Mouse (Mus musculus) forebrain, embryonic 13.5 days (tissue): ENCODE data around the gene Adamts13. TPM values are rescaled to one million over a fixed set of nuclear protein-coding genes. Genes with fewer than 3 reads are reported as not detected.

Experiments
- ATAC-seq: fragments of 200-750 bp; cut with Nextera tagmentation; 2 replicates; pipeline ENCODE4 v1.8.0; 2017
- H3K27ac ChIP-seq: fragments of 300-500 bp; sonication (generic); 2 replicates; pipeline ENCODE4 v1.5.1; 2015; ENCODE audit warnings: inconsistent platforms, mild to moderate bottlenecking, moderate library complexity
- H3K27me3 ChIP-seq: fragments of 300-500 bp; sonication (generic); 2 replicates; pipeline ENCODE4 v1.6.1; 2015; ENCODE audit warnings: mild to moderate bottlenecking, inconsistent platforms
- H3K36me3 ChIP-seq: fragments of 300-500 bp; sonication (generic); 2 replicates; pipeline ENCODE4 v1.6.1; 2015; ENCODE audit warnings: mild to moderate bottlenecking, inconsistent platforms; ENCODE audit not compliant: poor library complexity, severe bottlenecking
- H3K4me1 ChIP-seq: fragments of 300-500 bp; sonication (generic); 2 replicates; pipeline ENCODE4 v1.6.1; 2015; ENCODE audit warnings: inconsistent platforms
- H3K4me2 ChIP-seq: fragments of 300-500 bp; sonication (generic); 2 replicates; pipeline ENCODE4 v1.6.1; 2015; ENCODE audit warnings: inconsistent platforms, mild to moderate bottlenecking, moderate library complexity
- H3K4me3 ChIP-seq: fragments of 300-500 bp; sonication (generic); 2 replicates; pipeline ENCODE4 v1.5.1; 2015; ENCODE audit warnings: mild to moderate bottlenecking, inconsistent platforms
- H3K9ac ChIP-seq: fragments of 300-500 bp; sonication (generic); 2 replicates; pipeline ENCODE4 v1.6.1; 2015; ENCODE audit warnings: mild to moderate bottlenecking, inconsistent platforms
- H3K9me3 ChIP-seq: fragments of 300-500 bp; sonication (generic); replicated peaks from 2 replicates; pipeline ENCODE4 v1.6.1; 2016; ENCODE audit warnings: inconsistent platforms
- WGBS: fragments of 180-500 bp; shearing (Covaris S2); methylation state at CpG from one replicate; pipeline ENCODE4 v1.1.7; 2015; 5-methylcytosine and 5-hydroxymethylcytosine counted together
- polyA plus RNA-seq: library from polyadenylated mRNA; unstranded; fragments of >200 nt; fragmentation: Nextera tagmentation; extraction: Ambion mirVana; gene quantifications from 2 replicates; pipeline ENCODE4 v1.2.1, GENCODE M21; 2015

The Adamts13 gene
- polyA plus RNA-seq, 1 experiment from 2014 or later: not detected

DNA sequence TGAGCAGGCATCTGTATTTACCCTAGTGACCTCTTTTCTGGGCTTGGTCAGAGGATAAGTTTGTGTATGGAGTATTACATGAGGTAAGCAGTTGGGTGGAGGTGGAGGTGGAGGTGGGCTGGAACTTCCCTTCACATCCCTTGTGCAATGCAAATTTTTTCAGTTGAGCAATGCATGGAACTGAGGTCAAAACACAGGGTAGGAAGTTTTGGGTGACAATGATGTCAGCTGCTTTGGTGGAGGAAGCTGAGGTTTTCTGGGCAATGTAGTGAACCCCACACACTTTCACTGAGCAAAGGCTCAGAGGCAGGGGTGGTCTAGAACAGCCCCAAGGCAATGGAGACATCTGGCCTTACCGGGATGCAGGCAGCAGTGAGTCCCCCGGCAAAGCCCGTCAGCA is 52.3 kb downstream of the Adamts13 start:
- WGBS: 89% methylated on average over 3 of the region's 3 CpGs
- ATAC-seq: no peak
- H3K4me2 ChIP-seq: no peak overlapping the region
- no peak overlapping the region for H3K9ac ChIP-seq
- H3K9me3 ChIP-seq: no peaks in the 10 kb centered on the region
- H3K36me3 ChIP-seq: 0 out of 2 replicates have a peak, but pooled peaks cover 9% of the 10 kb centered on the region
- H3K27ac ChIP-seq: no peak overlapping the region
- no peak overlapping the region for H3K4me3 ChIP-seq
- H3K27me3 ChIP-seq: peaks cover 20% of the 10 kb centered on the region
- H3K4me1 ChIP-seq: peaks cover 16% of the 10 kb centered on the region

DNA sequence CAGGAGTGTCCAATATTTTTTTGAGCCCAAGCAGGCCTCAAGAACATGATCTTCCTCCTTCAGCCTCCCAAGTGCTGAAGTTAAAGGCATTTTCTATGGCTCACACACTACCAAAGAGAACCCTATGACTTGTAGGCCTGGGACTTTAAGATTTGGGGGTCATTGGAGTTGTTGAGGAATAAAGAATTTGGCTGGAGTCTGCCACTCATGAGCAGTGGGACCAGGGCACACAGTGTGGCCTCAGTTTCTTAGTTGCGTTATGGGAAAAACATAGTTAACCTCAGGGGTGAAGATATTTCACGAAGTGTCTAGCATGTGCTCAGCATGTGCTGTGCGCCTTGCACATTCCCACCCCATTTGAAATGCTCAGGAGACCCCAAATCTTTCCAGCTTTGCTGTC is 53.1 kb downstream of the Adamts13 start:
- 98% methylated on average over 3 of the region's 3 CpGs for WGBS

DNA sequence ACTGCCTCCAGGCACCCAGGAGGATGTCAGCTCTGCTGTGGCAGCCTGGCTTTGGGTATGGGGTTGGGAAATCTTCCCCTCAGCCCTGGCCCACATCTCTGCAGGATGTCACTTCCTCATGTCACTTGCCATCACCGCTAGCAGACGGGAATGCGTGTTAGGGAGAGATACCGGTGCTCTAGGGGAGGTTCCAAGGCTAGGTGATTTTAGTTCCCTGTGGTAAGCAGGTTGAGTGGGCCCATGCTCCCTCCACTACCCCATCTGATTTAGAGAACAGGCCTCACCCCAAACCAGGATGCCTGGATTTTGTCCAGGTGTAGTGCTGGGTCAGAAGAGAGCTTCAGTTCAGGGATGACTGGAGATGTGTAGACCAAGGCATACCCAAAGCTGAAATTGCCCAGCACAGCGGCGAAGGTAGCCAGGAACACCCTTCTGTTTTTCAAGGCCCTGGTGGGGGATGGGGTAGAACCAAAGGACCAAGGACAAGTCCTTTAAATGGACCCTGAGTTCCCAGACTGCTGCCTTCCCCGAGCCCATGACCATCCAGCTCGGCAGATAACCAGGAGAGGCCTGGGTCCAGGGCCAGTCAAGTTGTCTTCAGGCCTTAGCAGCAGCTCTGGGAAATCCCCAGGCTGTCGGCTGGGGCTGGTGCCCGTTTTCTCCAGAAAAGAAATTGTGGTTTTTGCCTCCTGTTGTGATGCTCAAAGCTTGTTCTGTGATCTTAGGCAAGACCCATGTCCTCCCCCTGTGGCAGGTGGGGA is 53.8 kb downstream of the Adamts13 start:
- H3K4me3 ChIP-seq: peak overlapping the region; percentile 37
- ATAC-seq: no peak
- no peaks in the 10 kb centered on the region for H3K9me3 ChIP-seq
- H3K9ac ChIP-seq: peak overlapping the region; percentile 55
- H3K27me3 ChIP-seq: peaks cover 22% of the 10 kb centered on the region
- H3K4me1 ChIP-seq: peaks cover 16% of the 10 kb centered on the region
- H3K36me3 ChIP-seq: 0 out of 2 replicates have a peak, but pooled peaks cover under 1% of the 10 kb centered on the region
- H3K4me2 ChIP-seq: peak overlapping the region; percentile 67
- 69% methylated on average over 10 of the region's 10 CpGs for WGBS
- H3K27ac ChIP-seq: no peak overlapping the region

More for the DNA sequence above, 53.1 kb downstream of the Adamts13 start:
- Histone ChIP-seq H3K4me1 (peaks cover 16% of the 10 kb centered on the region), H3K9ac (no peak overlapping the region), H3K27me3 (peaks cover 22% of the 10 kb centered on the region), H3K27ac (no peak overlapping the region), H3K36me3 (0 out of 2 replicates have a peak, but pooled peaks cover 8% of the 10 kb centered on the region), H3K9me3 (no peaks in the 10 kb centered on the region), H3K4me3 (no peak overlapping the region), H3K4me2 (no peak overlapping the region)
- ATAC-seq: no peak

DNA sequence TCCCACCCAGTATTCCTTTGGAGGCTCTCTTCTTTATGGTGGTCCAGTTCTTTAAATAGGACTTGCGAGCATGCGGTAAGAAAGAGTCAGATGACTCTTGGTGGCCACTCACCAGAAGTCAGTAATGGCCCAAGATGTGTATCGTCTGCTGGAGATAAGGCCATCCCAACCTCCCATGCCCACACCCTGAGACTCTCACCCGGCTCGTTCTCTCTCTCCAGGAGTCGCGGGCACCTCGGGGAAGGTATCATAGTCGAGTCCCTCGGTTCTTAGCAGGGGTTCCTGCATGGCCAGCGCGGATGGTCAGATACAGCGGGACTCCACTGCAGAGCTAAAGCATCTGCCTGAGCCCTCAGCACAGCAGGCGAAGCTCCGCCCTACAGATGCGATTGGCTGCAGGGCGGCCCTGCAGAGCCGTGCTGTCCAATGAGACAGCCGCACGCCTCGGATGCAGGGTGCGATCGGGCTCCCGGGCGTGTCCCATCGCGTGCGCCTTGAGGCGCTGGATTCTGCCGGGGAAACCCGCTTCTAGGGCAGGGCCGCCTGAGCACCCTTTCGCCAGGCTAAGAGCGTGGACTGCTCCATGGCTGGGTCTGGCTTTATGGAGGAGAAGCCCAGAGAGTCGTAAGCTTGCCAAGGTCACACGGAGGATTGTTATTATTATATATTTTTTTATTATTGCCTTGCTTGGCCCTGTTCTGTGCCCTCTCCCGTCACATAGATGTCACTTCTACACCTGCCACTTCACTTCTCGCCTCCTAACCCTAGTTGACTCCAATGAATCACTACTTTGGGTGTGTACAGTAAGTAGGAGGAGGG is 54.6 kb downstream of the Adamts13 start, which contains the start of gene Slc2a6:
Gene Slc2a6, minus strand, starts transcription at position 381 of the 819 bp plus-strand sequence.
- peak; percentile 99 for ATAC-seq
- Histone ChIP-seq H3K9me3 (no peaks in the 10 kb centered on the region), H3K4me1 (peaks cover 16% of the 10 kb centered on the region), H3K27ac (no peak within 1 kb of the TSS), H3K27me3 (peaks cover 22% of the 10 kb centered on the region), H3K36me3 (no peaks in the 10 kb centered on the region), H3K4me2 (peak within 1 kb of the TSS; percentile 67), H3K4me3 (peak within 1 kb of the TSS; percentile 37), H3K9ac (peak within 1 kb of the TSS; percentile 55)
- 2% methylated on average over 38 of the region's 38 CpGs for WGBS

DNA sequence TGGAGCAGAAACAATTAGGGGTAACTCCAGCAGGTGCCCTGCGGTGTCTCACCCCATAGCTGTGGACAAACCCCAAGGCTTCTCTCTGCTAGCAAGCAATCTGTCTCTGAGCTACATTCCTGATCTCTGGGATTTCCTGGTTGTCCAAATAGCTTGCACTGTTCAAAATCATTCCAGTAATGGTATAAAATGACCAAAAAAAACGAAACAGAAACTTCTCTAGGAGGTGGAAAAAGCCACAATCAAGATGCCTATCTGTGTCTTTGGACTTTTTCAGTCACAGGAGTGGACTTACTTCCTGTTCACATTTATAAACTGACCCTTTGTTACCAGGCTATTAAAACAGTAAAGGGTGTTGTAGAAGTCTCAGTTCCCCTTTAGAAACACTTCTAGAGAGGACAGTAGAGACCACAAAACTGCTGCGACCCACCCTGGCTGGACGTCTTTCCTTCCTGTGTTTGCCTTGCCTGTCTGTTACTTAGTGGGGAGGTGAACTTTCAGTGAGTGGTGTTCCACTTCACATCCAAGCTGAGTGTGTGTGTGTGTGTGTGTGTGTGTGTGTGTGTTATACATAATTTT is 55.3 kb downstream of the Adamts13 start:
- H3K9ac ChIP-seq: no peak overlapping the region
- peaks cover 22% of the 10 kb centered on the region for H3K27me3 ChIP-seq
- WGBS: 79% methylated on average over 4 of the region's 4 CpGs
- H3K4me1 ChIP-seq: peaks cover 16% of the 10 kb centered on the region
- H3K9me3 ChIP-seq: no peaks in the 10 kb centered on the region
- ATAC-seq: peak; percentile 5; the same call in 1 of the 2 replicates
- H3K4me2 ChIP-seq: peak overlapping the region; percentile 67
- no peak overlapping the region for H3K27ac ChIP-seq
- peak overlapping the region; percentile 37; the same call in 1 of the 2 replicates for H3K4me3 ChIP-seq
- H3K36me3 ChIP-seq: no peaks in the 10 kb centered on the region

DNA sequence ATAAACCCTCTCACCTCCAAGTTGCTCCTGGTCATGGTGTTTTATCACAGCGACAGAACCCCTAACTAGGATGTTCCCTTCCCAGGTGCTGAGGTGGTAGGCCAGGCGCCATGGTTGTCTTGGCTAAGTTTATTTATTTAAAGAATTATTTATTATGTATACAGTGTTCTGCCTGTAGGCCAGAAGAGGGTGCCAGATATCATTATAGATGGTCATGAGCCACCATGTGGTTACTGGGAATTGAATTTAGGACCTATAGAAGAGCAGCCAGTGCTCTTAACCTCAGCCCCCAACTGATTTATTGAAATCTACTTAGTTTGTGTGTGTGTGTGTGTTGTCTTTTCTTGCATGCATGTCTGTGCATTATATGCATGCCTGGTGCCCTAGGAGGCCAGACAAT is 59.1 kb downstream of the Adamts13 start:
- peaks cover 8% of the 10 kb centered on the region for H3K4me1 ChIP-seq
- 84% methylated on average over 2 of the region's 2 CpGs for WGBS
- no peak overlapping the region for H3K4me3 ChIP-seq
- ATAC-seq: no peak
- H3K27me3 ChIP-seq: peaks cover 16% of the 10 kb centered on the region
- H3K9me3 ChIP-seq: no peaks in the 10 kb centered on the region
- H3K36me3 ChIP-seq: no peaks in the 10 kb centered on the region
- no peak overlapping the region for H3K4me2 ChIP-seq
- no peak overlapping the region for H3K27ac ChIP-seq
- H3K9ac ChIP-seq: no peak overlapping the region

DNA sequence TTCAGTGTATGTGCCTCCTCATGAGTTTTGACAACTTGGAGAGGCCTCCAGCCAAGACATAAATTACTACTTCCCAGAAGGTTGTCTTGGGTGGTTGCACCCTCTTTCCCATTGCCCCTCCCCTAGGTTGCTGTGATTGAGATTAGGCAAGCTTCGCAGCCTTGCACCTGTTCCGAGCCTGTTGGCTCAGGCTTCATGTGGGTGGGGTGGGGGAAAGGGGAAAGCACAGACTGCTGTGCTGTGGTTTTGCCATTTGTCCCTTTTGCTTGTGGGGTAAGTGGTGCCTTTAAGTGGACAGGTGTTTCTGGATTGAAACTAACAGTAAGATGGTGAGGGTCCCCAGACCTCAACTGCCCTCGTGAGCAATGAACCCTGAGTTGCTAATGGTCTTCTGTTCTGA is 62.8 kb downstream of the Adamts13 start:
- 83% methylated on average over 3 of the region's 3 CpGs for WGBS
- ATAC-seq: no peak
- no peak overlapping the region for H3K27ac ChIP-seq

DNA sequence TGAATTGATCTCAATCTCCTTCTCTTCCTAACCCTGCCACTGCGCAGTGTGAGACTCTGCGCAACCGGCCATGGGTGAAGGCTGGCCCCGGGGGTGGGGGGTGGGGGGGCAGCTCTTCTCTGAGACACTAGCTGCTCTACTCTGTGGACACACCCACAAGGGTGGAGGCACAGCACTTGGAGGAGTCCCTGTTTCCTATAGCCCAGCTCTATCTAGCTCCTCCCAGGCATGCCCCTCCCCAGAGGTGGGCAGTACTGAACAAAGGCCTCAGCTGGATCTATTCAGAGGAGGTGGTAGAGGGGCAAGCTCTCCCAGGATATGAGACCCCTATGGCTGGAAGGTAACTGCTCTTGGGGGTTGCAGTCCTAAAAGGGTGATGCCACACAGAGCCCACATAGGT is 63.8 kb downstream of the Adamts13 start:
- Histone ChIP-seq H3K9ac (no peak overlapping the region), H3K27me3 (no peaks in the 10 kb centered on the region), H3K36me3 (no peaks in the 10 kb centered on the region), H3K9me3 (no peaks in the 10 kb centered on the region), H3K4me2 (no peak overlapping the region), H3K27ac (no peak overlapping the region), H3K4me1 (no peaks in the 10 kb centered on the region), H3K4me3 (no peak overlapping the region)
- ATAC-seq: no peak
- WGBS: 76% methylated on average over 4 of the region's 4 CpGs

More for the DNA sequence above, 62.8 kb downstream of the Adamts13 start:
- Histone ChIP-seq H3K27me3 (no peaks in the 10 kb centered on the region), H3K36me3 (no peaks in the 10 kb centered on the region), H3K4me1 (no peaks in the 10 kb centered on the region), H3K9me3 (no peaks in the 10 kb centered on the region), H3K4me3 (no peak overlapping the region), H3K9ac (no peak overlapping the region), H3K4me2 (no peak overlapping the region)

DNA sequence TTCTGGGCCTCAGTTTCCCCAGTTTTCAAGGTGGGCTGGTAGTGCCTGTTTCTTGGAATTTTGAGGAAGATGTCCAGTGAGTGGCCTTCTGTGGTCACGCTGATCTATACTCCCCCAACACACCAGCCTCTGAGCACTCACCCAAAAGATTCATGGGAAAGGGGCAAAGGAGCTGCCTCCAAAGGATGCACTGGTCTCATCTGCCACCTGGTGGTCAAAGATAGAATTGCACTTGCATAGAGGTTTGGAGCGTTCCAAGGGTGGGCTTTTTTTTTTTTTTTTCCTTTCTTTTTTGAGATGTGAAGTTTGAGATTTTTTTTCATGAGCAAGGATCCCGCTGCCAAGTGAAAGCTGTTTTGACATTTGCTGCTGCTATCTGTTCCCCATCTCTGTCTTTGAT is 65.4 kb downstream of the Adamts13 start:
- Histone ChIP-seq H3K9me3 (no peaks in the 10 kb centered on the region), H3K27ac (no peak overlapping the region), H3K4me3 (no peak overlapping the region), H3K4me1 (no peaks in the 10 kb centered on the region), H3K27me3 (no peaks in the 10 kb centered on the region), H3K36me3 (no peaks in the 10 kb centered on the region), H3K4me2 (no peak overlapping the region), H3K9ac (no peak overlapping the region)
- 0% methylated on average over 3 of the region's 3 CpGs for WGBS
- ATAC-seq: 0 out of 2 replicates have a peak, but pooled peaks have one; percentile 61

DNA sequence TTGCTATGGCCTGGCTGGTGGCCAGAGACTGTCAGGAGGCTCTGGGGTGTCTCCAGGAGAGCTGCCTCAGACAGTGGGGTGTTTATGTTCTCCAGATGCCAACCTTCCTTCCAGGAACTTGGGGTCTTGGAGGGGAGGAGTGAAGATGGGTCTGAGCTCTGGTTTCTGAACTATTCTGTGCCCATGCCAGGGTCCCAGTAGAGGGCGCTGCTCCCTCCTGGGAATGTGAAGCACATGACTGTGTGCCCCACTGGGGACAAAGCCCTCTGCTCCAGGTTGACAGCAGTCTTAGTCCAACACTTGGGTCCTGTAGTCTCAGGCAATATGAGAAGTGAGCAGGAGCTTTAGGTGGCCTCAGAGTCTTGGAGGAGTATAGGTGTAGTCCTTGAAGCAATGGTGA is 66.1 kb downstream of the Adamts13 start:
- ATAC-seq: no peak; the same call in 1 of the 2 replicates
- no peak overlapping the region for H3K4me3 ChIP-seq
- no peak overlapping the region for H3K27ac ChIP-seq
- no peak overlapping the region for H3K4me2 ChIP-seq
- no peaks in the 10 kb centered on the region for H3K4me1 ChIP-seq
- H3K9ac ChIP-seq: 0 out of 2 replicates have a peak overlapping the region, but pooled peaks have one; percentile 12
- WGBS: 5% methylated on average over 1 of the region's 1 CpGs
- no peaks in the 10 kb centered on the region for H3K9me3 ChIP-seq
- H3K27me3 ChIP-seq: no peaks in the 10 kb centered on the region
- no peaks in the 10 kb centered on the region for H3K36me3 ChIP-seq

DNA sequence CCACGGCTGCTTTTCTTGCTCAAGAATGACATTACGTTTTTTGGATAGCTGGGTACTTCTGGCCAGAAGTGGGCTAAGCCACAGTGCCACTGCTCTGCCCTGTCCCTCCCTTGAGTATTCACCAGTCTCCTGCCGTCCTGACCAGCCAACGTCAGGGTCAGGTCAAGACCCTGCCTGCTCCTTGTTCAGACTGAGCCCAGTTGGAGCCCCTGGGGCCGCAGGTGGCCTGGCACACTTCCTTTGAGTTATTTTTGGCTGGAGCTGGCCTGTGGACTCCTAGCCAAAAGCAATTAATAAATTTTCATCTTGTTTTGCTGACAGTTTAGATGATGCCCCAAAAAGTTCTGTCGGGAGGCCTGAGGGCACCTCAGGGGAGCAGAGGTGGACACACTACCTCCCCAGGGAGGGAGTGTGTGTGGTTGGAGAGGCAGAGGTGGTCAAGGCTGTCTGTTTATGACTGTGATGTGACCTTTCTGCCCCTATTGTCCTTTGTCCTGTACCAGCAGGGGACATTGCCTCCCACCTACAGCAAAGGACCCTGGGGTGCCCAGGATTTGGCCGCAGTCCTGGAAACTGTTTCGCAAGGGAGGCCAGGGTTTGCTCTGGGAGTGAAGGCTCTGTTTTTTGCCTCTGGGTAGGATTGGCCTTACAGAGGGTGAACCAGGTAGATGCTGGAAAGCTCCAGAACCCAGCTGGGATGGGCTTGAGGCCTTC is 69.1 kb downstream of the Adamts13 start:
- H3K36me3 ChIP-seq: no peaks in the 10 kb centered on the region
- no peak overlapping the region for H3K27ac ChIP-seq
- H3K4me2 ChIP-seq: no peak overlapping the region
- H3K4me1 ChIP-seq: no peaks in the 10 kb centered on the region
- ATAC-seq: no peak
- H3K9me3 ChIP-seq: no peaks in the 10 kb centered on the region
- H3K4me3 ChIP-seq: no peak overlapping the region
- no peak overlapping the region for H3K9ac ChIP-seq
- WGBS: 73% methylated on average over 8 of the region's 8 CpGs
- no peaks in the 10 kb centered on the region for H3K27me3 ChIP-seq
